Mouse (Mus musculus): Measurements from ENCODE around the gene Uso1.

Gene Uso1

GRCm38 (mm10) chr5:92127751-92128150 is 10.0 kb upstream of the Uso1 start:
- DNase-seq: peak; percentile 81

GRCm38 (mm10) chr5:92128570-92128969 is 9.2 kb upstream of the Uso1 start:
- DNase-seq: peak; percentile 91

GRCm38 (mm10) chr5:92129321-92129768 is 8.4 kb upstream of the Uso1 start:
- DNase-seq: peak; percentile 45

- peak; percentile 54 for DNase-seq
Observed at GRCm38 (mm10) chr5:92130040-92130682, 7.6 kb upstream of the Uso1 start.

GRCm38 (mm10) chr5:92132127-92132526 is 5.6 kb upstream of the Uso1 start:
- DNase-seq: peak; percentile 28

- DNase-seq: peak; percentile 83
Observed at GRCm38 (mm10) chr5:92133006-92133405, 4.7 kb upstream of the Uso1 start.

GRCm38 (mm10) chr5:92134934-92135333 is 2.8 kb upstream of the Uso1 start:
- DNase-seq: peak; percentile 14

- peak; percentile 83 for DNase-seq
Observed at GRCm38 (mm10) chr5:92136536-92137238, 1.1 kb upstream of the Uso1 start.

GRCm38 (mm10) chr5:92138093-92138621 is 419 bp downstream of the Uso1 start:
- no peak for DNase-seq

- peak; percentile 53 for DNase-seq
Observed at GRCm38 (mm10) chr5:92139191-92139590, 1.5 kb downstream of the Uso1 start.

- peak; percentile 68 for DNase-seq
Observed at GRCm38 (mm10) chr5:92141696-92142095, 4.0 kb downstream of the Uso1 start.

- DNase-seq: peak; percentile 62
Observed at GRCm38 (mm10) chr5:92142481-92142880, 4.7 kb downstream of the Uso1 start.

- DNase-seq: peak; percentile 55
Observed at GRCm38 (mm10) chr5:92143665-92144064, 5.9 kb downstream of the Uso1 start.

GRCm38 (mm10) chr5:92144954-92145708 is 7.4 kb downstream of the Uso1 start:
- peak; percentile 81 for DNase-seq

GRCm38 (mm10) chr5:92148248-92148647 is 10.5 kb downstream of the Uso1 start:
- no peak for DNase-seq

GRCm38 (mm10) chr5:92149330-92149982 is 11.7 kb downstream of the Uso1 start:
- no peak for DNase-seq

- peak; percentile 59 for DNase-seq
Observed at GRCm38 (mm10) chr5:92154861-92155260, 17.1 kb downstream of the Uso1 start.

GRCm38 (mm10) chr5:92165976-92166375 is 28.2 kb downstream of the Uso1 start:
- DNase-seq: no peak

- peak; percentile 70 for DNase-seq
Observed at GRCm38 (mm10) chr5:92183071-92183830, 45.5 kb downstream of the Uso1 start.

GRCm38 (mm10) chr5:92188881-92189483 is 51.2 kb downstream of the Uso1 start:
- peak; percentile 44 for DNase-seq

GRCm38 (mm10) chr5:92195716-92196115 is 58.0 kb downstream of the Uso1 start:
- DNase-seq: peak; percentile 78
